Mouse (Mus musculus) ES-E14 (cell line): Measurements from ENCODE around the gene Prm3.

Source experiments
- CHD2 ChIP-seq: IDR thresholded peaks from 2 replicates; pipeline ENCODE4 v1.6.1; 2014; ENCODE audit warnings: mild to moderate bottlenecking, low read depth, low read length, inconsistent platforms
- HCFC1 ChIP-seq: IDR thresholded peaks from 2 replicates; pipeline ENCODE4 v1.6.1; 2012; ENCODE audit warnings: low read length, inconsistent platforms, borderline replicate concordance; ENCODE audit not compliant: insufficient read depth
- MAFK ChIP-seq: IDR thresholded peaks from 2 replicates; pipeline ENCODE4 v1.6.1; 2014; ENCODE audit warnings: mild to moderate bottlenecking, low read depth, low read length, inconsistent platforms; ENCODE audit not compliant: insufficient read depth
- ZNF384 ChIP-seq: IDR thresholded peaks from 2 replicates; pipeline ENCODE4 v1.6.1; 2012; ENCODE audit warnings: low read depth, low read length, inconsistent platforms

DNA sequence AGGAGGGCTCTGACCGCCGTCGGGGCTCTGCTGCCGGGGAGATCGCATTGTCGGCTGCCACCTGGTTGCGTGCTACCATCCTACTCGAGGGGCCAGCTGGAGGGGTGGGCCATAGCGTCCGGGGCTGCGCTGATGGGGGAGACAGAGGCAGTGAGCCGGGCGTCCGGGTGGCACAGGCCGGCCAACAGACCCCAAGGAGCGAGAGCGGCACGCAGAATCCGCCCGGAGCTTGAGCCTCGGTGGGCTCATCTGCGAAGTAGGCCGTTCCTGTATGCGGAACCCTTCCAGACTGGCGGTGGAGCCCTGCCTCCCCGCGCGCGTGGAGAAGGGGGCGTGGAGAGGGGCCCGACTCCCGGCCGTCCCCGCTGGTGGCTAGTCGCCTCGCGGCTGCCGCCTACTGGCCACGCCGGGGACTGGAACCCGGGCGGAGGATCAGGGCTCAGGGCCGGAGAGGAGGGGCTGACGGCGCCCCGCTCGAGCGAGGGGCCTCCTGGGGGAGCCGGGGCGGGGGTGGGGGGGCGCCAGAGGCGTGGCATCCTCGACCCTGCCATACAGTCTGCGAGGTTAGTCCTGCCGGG, 5.8 kb downstream of the Prm3 start:
- no peak for TF ChIP-seq HCFC1
- TF ChIP-seq CHD2 = no peak
- no peak for TF ChIP-seq MAFK
- TF ChIP-seq ZNF384 = no peak
